In the genomic region with DNA sequence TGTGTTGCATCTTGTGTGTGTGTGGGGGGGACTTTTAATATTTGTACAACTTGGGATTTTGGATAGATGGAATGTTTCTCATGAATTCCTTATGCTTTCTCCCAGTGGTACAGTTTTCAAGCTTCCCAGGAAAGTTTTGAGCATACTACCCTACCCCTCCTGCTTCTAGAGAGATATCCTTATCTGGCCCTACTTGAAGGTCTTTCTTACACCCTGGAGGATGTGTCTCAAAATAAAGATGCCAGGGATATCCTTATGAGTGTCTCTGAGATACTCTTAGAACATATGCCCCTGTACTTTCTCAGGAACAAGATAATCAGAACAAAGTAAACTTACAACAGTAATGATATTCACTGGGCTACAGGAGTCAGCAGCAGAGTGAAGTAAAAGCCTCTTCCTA, we compare ENCODE assay signal across 23 mouse cellular contexts.
DNase-seq lines count a peak whose midpoint lies in the region; ATAC-seq and TF ChIP-seq lines count a peak whose summit lies in the region.
"Had no signal": no experiment of that assay in that cellular context is flagged by ENCODE, and none has a peak within 500 bp of the region (broad histone marks: within the 10 kb centered on the region; RNA-seq: fewer than 3 reads in every experiment).

No protein-coding gene starts in this region.

- no peak for TF ChIP-seq CTCF in liver, postnatal 0 days (IDR thresholded peaks at IDR 0.05; ENCODE audit: low read depth)

- no peak overlapping the region for H3K4me2 ChIP-seq in liver, embryonic 11.5 days
- H3K4me2 ChIP-seq in liver, postnatal 0 days (ENCODE audit: low read depth, low read length) = no peak overlapping the region
- H3K4me2 ChIP-seq in liver, embryonic 13.5 days = no peak overlapping the region
- H3K4me2 ChIP-seq in liver, embryonic 15.5 days = no peak overlapping the region
- no peak overlapping the region for H3K4me2 ChIP-seq in midbrain, embryonic 13.5 days (replicated peaks)
- H3K4me2 ChIP-seq: embryonic facial prominence, embryonic 12.5 days; forebrain, embryonic 13.5 days; forebrain, embryonic 15.5 days had no signal

- H3K9me3 ChIP-seq in liver, embryonic 11.5 days (ENCODE audit: control insufficient read depth, low read length) = no peaks in the 10 kb centered on the region
- H3K9me3 ChIP-seq in liver, postnatal 0 days (ENCODE audit: low read length) = no peaks in the 10 kb centered on the region
- H3K9me3 ChIP-seq in liver, embryonic 13.5 days (replicated peaks) = no peaks in the 10 kb centered on the region
- no peaks in the 10 kb centered on the region for H3K9me3 ChIP-seq in liver, embryonic 15.5 days (replicated peaks)
- no peaks in the 10 kb centered on the region for H3K9me3 ChIP-seq in midbrain, embryonic 13.5 days
- H3K9me3 ChIP-seq: embryonic facial prominence, embryonic 10.5 days; embryonic facial prominence, embryonic 12.5 days; forebrain, embryonic 13.5 days; forebrain, embryonic 15.5 days; G1E had no signal

- no peak overlapping the region for H3K4me3 ChIP-seq in liver, embryonic 11.5 days (ENCODE audit: low read depth, low read length)
- H3K4me3 ChIP-seq in liver, postnatal 0 days (ENCODE audit: low read depth, low read length) = no peak overlapping the region
- H3K4me3 ChIP-seq in liver, embryonic 13.5 days (replicated peaks) = no peak overlapping the region
- no peak overlapping the region for H3K4me3 ChIP-seq in liver, embryonic 15.5 days (replicated peaks)
- no peak overlapping the region for H3K4me3 ChIP-seq in midbrain, embryonic 13.5 days (replicated peaks)
- H3K4me3 ChIP-seq: embryonic facial prominence, embryonic 10.5 days; embryonic facial prominence, embryonic 12.5 days; forebrain, embryonic 13.5 days; forebrain, embryonic 15.5 days had no signal

- H3K4me1 ChIP-seq in liver, embryonic 11.5 days (replicated peaks; ENCODE audit: control insufficient read depth, insufficient read depth, low read length) = no peaks in the 10 kb centered on the region
- no peaks in the 10 kb centered on the region for H3K4me1 ChIP-seq in liver, postnatal 0 days (ENCODE audit: insufficient read depth)
- peaks cover 6% of the 10 kb centered on the region for H3K4me1 ChIP-seq in liver, embryonic 13.5 days (replicated peaks)
- no peaks in the 10 kb centered on the region for H3K4me1 ChIP-seq in liver, embryonic 15.5 days (replicated peaks)
- H3K4me1 ChIP-seq in midbrain, embryonic 13.5 days (replicated peaks) = 0 out of 2 replicates have a peak, but pooled peaks cover 1% of the 10 kb centered on the region
- H3K4me1 ChIP-seq: embryonic facial prominence, embryonic 10.5 days; embryonic facial prominence, embryonic 12.5 days; forebrain, embryonic 15.5 days had no signal

- no peak overlapping the region for H3K9ac ChIP-seq in liver, embryonic 11.5 days (ENCODE audit: low read depth, low read length)
- H3K9ac ChIP-seq in liver, postnatal 0 days (replicated peaks) = no peak overlapping the region
- no peak overlapping the region for H3K9ac ChIP-seq in liver, embryonic 13.5 days
- H3K9ac ChIP-seq in liver, embryonic 15.5 days = no peak overlapping the region
- no peak overlapping the region for H3K9ac ChIP-seq in midbrain, embryonic 13.5 days (replicated peaks)
- H3K9ac ChIP-seq: embryonic facial prominence, embryonic 12.5 days; forebrain, embryonic 13.5 days; forebrain, embryonic 15.5 days had no signal

- H3K27ac ChIP-seq in liver, embryonic 11.5 days (ENCODE audit: low read depth, low read length) = no peak overlapping the region
- no peak overlapping the region for H3K27ac ChIP-seq in liver, postnatal 0 days (ENCODE audit: low read depth)
- no peak overlapping the region for H3K27ac ChIP-seq in liver, embryonic 13.5 days
- no peak overlapping the region for H3K27ac ChIP-seq in liver, embryonic 15.5 days (replicated peaks)
- H3K27ac ChIP-seq in midbrain, embryonic 13.5 days = no peak overlapping the region
- H3K27ac ChIP-seq: embryonic facial prominence, embryonic 10.5 days; embryonic facial prominence, embryonic 12.5 days; forebrain, embryonic 13.5 days; forebrain, embryonic 15.5 days had no signal

- no peaks in the 10 kb centered on the region for H3K36me3 ChIP-seq in liver, embryonic 11.5 days (ENCODE audit: control insufficient read depth, insufficient read depth, low read length)
- no peaks in the 10 kb centered on the region for H3K36me3 ChIP-seq in liver, postnatal 0 days (replicated peaks; ENCODE audit: insufficient read depth, low read length)
- no peaks in the 10 kb centered on the region for H3K36me3 ChIP-seq in liver, embryonic 13.5 days
- no peaks in the 10 kb centered on the region for H3K36me3 ChIP-seq in liver, embryonic 15.5 days (replicated peaks)
- H3K36me3 ChIP-seq in midbrain, embryonic 13.5 days = no peaks in the 10 kb centered on the region
- H3K36me3 ChIP-seq: embryonic facial prominence, embryonic 10.5 days; embryonic facial prominence, embryonic 12.5 days; forebrain, embryonic 15.5 days; G1E had no signal

- peak; percentile 47; the same call in 1 of the 2 replicates for ATAC-seq in liver, embryonic 11.5 days (replicated peaks; ENCODE audit: low FRiP score)
- ATAC-seq in liver, postnatal 0 days = no peak
- peak; percentile 80 for ATAC-seq in liver, embryonic 13.5 days (ENCODE audit: low read depth)
- ATAC-seq in liver, embryonic 15.5 days (ENCODE audit: insufficient read depth) = 0 out of 2 replicates have a peak, but pooled peaks have one; percentile 47
- ATAC-seq in megakaryocyte-erythroid progenitor cell, adult 5-6 weeks (replicated peaks; ENCODE audit: low FRiP score, low TSS enrichment, poor library complexity, severe bottlenecking) = 0 out of 2 replicates have a peak, but pooled peaks have one; percentile 30
- no peak for ATAC-seq in midbrain, embryonic 13.5 days
- ATAC-seq: CD4-positive, CD25-positive, alpha-beta regulatory T cell, adult 4 months; forebrain, embryonic 13.5 days; forebrain, embryonic 15.5 days had no signal

- TF ChIP-seq EP300 in liver, postnatal 0 days (IDR thresholded peaks at IDR 0.05; ENCODE audit: low read depth) = no peak

- DNase-seq in liver, embryonic 11.5 days (ENCODE audit: low spot score) = no peak
- DNase-seq in liver, postnatal 0 days = no peak
- no peak for DNase-seq in liver, embryonic 13.5 days
- no peak for DNase-seq in Muller cell, postnatal 12 days (ENCODE audit: inconsistent ontology term)
- DNase-seq: adrenal gland, adult 2 months; adrenal gland, postnatal 10 days; adrenal gland, postnatal 25 days; B cell, adult 2 months; cerebellum, adult 11-12 months; cerebellum, adult 2 months; cerebellum, adult 9-10 months; cerebellum, postnatal 10 days; cerebellum, postnatal 25 days had no signal

- H3K27me3 ChIP-seq in liver, embryonic 11.5 days (replicated peaks; ENCODE audit: control insufficient read depth, insufficient read depth, low read length) = no peaks in the 10 kb centered on the region
- H3K27me3 ChIP-seq in liver, postnatal 0 days (ENCODE audit: insufficient read depth, low read length) = no peaks in the 10 kb centered on the region
- H3K27me3 ChIP-seq in liver, embryonic 13.5 days = no peaks in the 10 kb centered on the region
- H3K27me3 ChIP-seq in liver, embryonic 15.5 days = no peaks in the 10 kb centered on the region
- H3K27me3 ChIP-seq in midbrain, embryonic 13.5 days = no peaks in the 10 kb centered on the region
- H3K27me3 ChIP-seq: CH12.LX; embryonic facial prominence, embryonic 12.5 days; forebrain, embryonic 13.5 days; forebrain, embryonic 15.5 days had no signal

Comparison
In these comparisons a context has a peak if more than half of its experiments do, and no peak if none do; other contexts are left out.
1. ATAC-seq: peak in liver, embryonic 11.5 days (single experiment), liver, embryonic 13.5 days (single experiment), liver, embryonic 15.5 days (single experiment) and megakaryocyte-erythroid progenitor cell, adult 5-6 weeks (single experiment); none in liver, postnatal 0 days (single experiment) and midbrain, embryonic 13.5 days (single experiment).